Comparison of ENCODE assay signal across 28 mouse cellular contexts in the genomic region with DNA sequence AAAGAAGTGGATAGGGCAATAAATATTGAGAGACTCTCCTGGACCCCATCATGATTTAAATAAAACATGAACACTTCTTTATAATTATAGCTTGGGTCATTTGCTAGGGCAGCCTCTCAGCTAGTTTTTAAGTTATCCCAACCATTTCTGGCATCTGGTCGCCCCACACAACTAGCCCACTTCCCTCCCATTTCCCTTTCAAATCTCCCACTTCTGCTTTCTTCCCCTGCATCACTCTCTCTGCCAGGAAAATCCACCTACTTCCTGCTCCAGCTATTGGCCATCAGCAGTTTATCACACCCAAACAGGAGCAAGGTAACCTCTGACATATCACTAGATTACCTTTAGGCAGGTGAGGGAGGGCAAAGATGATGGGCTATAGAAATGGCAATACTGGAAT.
DNase-seq lines count a peak whose midpoint lies in the region; ATAC-seq and TF ChIP-seq lines count a peak whose summit lies in the region.
"Had no signal": no experiment of that assay in that cellular context is flagged by ENCODE, and none has a peak within 500 bp of the region (broad histone marks: within the 10 kb centered on the region; RNA-seq: fewer than 3 reads in every experiment).

No protein-coding gene starts in this region.

- H3K79me2 ChIP-seq in MEL (ENCODE audit: control insufficient read depth, insufficient read depth, low read length, poor library complexity), result no peaks in the 10 kb centered on the region

- no peak for TF ChIP-seq EP300 in MEL (IDR thresholded peaks at IDR 0.05; ENCODE audit: low read depth in 1 of 2, low read length in 2 of 2)

- no peak for TF ChIP-seq POLR2A in MEL (IDR thresholded peaks at IDR 0.05; ENCODE audit: control insufficient read depth in 1 of 2, insufficient read depth in 1 of 2, low read depth in 1 of 2, low read length in 2 of 2, poor library complexity in 1 of 2)

- no peak for TF ChIP-seq RAD21 in MEL (IDR thresholded peaks at IDR 0.05; ENCODE audit: low read depth, low read length)

- no peak overlapping the region for H3K9ac ChIP-seq in MEL (ENCODE audit: control insufficient read depth, low read depth, low read length, poor library complexity, severe bottlenecking)
- H3K9ac ChIP-seq in forebrain, embryonic 11.5 days (ENCODE audit: low read length), result no peak overlapping the region
- H3K9ac ChIP-seq: embryonic facial prominence, embryonic 13.5 days; embryonic facial prominence, embryonic 15.5 days; forebrain, embryonic 13.5 days; forebrain, embryonic 15.5 days; forebrain, postnatal 0 days had no signal

- 95% methylated on average over 1 of the region's 1 CpGs for WGBS in forebrain, embryonic 11.5 days

- no peaks in the 10 kb centered on the region for H3K9me3 ChIP-seq in MEL (replicated peaks; ENCODE audit: insufficient read depth, low read length)
- H3K9me3 ChIP-seq in forebrain, embryonic 11.5 days (ENCODE audit: control insufficient read depth, low read length), result no peaks in the 10 kb centered on the region
- H3K9me3 ChIP-seq: embryonic facial prominence, embryonic 13.5 days; embryonic facial prominence, embryonic 15.5 days; forebrain, embryonic 10.5 days; forebrain, embryonic 13.5 days; forebrain, embryonic 15.5 days; G1E had no signal

- TF ChIP-seq CTCF in MEL (IDR thresholded peaks at IDR 0.05 in 2 of 3, conservative IDR thresholded peaks at IDR 0.05 in 1 of 3; ENCODE audit: control insufficient read depth in 1 of 3, insufficient read depth in 1 of 3, low read depth in 2 of 3, low read length in 3 of 3, poor library complexity in 1 of 3, severe bottlenecking in 1 of 3), result no peak

- no peak overlapping the region for H3K4me3 ChIP-seq in MEL (ENCODE audit: control insufficient read depth in 1 of 2, insufficient read depth in 1 of 2, low read depth in 2 of 2, low read length in 2 of 2)
- H3K4me3 ChIP-seq in forebrain, embryonic 11.5 days (ENCODE audit: low read depth, low read length), result no peak overlapping the region
- H3K4me3 ChIP-seq: embryonic facial prominence, embryonic 13.5 days; embryonic facial prominence, embryonic 15.5 days; erythroblast, embryonic 14.5 days; forebrain, embryonic 10.5 days; forebrain, embryonic 13.5 days; forebrain, embryonic 15.5 days had no signal

- intact Hi-C loops in gastrocnemius, postnatal 14 days (cut with DNase I; ENCODE audit: low total_unique reads), result no loop called here

- H3K4me2 ChIP-seq in forebrain, embryonic 11.5 days (ENCODE audit: low read depth, low read length, severe bottlenecking), result no peak overlapping the region
- H3K4me2 ChIP-seq: embryonic facial prominence, embryonic 13.5 days; embryonic facial prominence, embryonic 15.5 days; forebrain, embryonic 13.5 days; forebrain, embryonic 15.5 days had no signal

- DNase-seq in MEL (ENCODE audit: low read depth, low spot score) (peak; percentile 21), MEL-GATA-1-ER (ENCODE audit: extremely low read depth, low read depth) (peak; percentile 15)
- DNase-seq in forebrain, embryonic 11.5 days (ENCODE audit: low spot score), result no peak
- DNase-seq in adrenal gland, postnatal 4 days (ENCODE audit: low spot score in 2 of 2), result no peak
- no peak for DNase-seq in gastrocnemius, postnatal 14 days
- DNase-seq: adrenal gland, adult 8-10 months; adrenal gland, postnatal 14 days; adrenal gland, postnatal 36 days; cerebellum, adult 11 months; cerebellum, adult 18-20 months; cerebellum, adult 9-10 months; cerebellum, postnatal 10 days; cerebellum, postnatal 25 days; embryo, embryonic 11 days; forebrain, postnatal 0 days had no signal

- H3K27me3 ChIP-seq in MEL (ENCODE audit: control insufficient read depth in 1 of 2, insufficient read depth in 2 of 2, low read length in 2 of 2), result no peaks in the 10 kb centered on the region
- no peaks in the 10 kb centered on the region for H3K27me3 ChIP-seq in forebrain, embryonic 11.5 days (ENCODE audit: control insufficient read depth, insufficient read depth, low read length)
- H3K27me3 ChIP-seq: CH12.LX; embryonic facial prominence, embryonic 13.5 days; embryonic facial prominence, embryonic 15.5 days; forebrain, embryonic 13.5 days; forebrain, embryonic 15.5 days; Patski had no signal

- H3K36me3 ChIP-seq in MEL (ENCODE audit: control insufficient read depth in 1 of 2, insufficient read depth in 2 of 2, low read length in 2 of 2), result no peaks in the 10 kb centered on the region
- H3K36me3 ChIP-seq in forebrain, embryonic 11.5 days (ENCODE audit: control insufficient read depth, insufficient read depth, low read length), result no peaks in the 10 kb centered on the region
- H3K36me3 ChIP-seq: embryonic facial prominence, embryonic 13.5 days; embryonic facial prominence, embryonic 15.5 days; forebrain, embryonic 10.5 days; forebrain, embryonic 15.5 days; G1E had no signal

- no peak overlapping the region for H3K27ac ChIP-seq in MEL (ENCODE audit: control insufficient read depth, low read depth, low read length)
- no peak overlapping the region for H3K27ac ChIP-seq in forebrain, embryonic 11.5 days (ENCODE audit: low read depth, low read length)
- H3K27ac ChIP-seq: embryonic facial prominence, embryonic 13.5 days; embryonic facial prominence, embryonic 15.5 days; forebrain, embryonic 10.5 days; forebrain, embryonic 13.5 days; forebrain, embryonic 15.5 days had no signal

- peak; percentile 65 for ATAC-seq in granulocyte monocyte progenitor cell, adult 5-6 weeks (replicated peaks; ENCODE audit: poor library complexity, severe bottlenecking)
- ATAC-seq in megakaryocyte progenitor cell, adult 5-6 weeks (replicated peaks; ENCODE audit: poor library complexity), result peak; percentile 76
- no peak for ATAC-seq in forebrain, embryonic 11.5 days (replicated peaks; ENCODE audit: low FRiP score)
- ATAC-seq: activated CD4-positive, CD25-positive, alpha-beta regulatory T cell, adult 4 months; CD4-positive, CD25-positive, alpha-beta regulatory T cell, adult 4 months; forebrain, embryonic 13.5 days; forebrain, embryonic 15.5 days; forebrain, postnatal 0 days; Patski had no signal

- no peaks in the 10 kb centered on the region; a peak in 1 of 4 replicates for H3K4me1 ChIP-seq in MEL (ENCODE audit: control insufficient read depth in 1 of 2, insufficient read depth in 2 of 2, low read length in 2 of 2)
- H3K4me1 ChIP-seq in forebrain, embryonic 11.5 days (replicated peaks; ENCODE audit: control insufficient read depth, insufficient read depth, low read length), result no peaks in the 10 kb centered on the region
- H3K4me1 ChIP-seq: embryonic facial prominence, embryonic 13.5 days; embryonic facial prominence, embryonic 15.5 days; forebrain, embryonic 10.5 days; forebrain, embryonic 13.5 days; forebrain, embryonic 15.5 days had no signal

TF ChIP-seq in MEL, 35 proteins besides CTCF, POLR2A, EP300 and RAD21:
- TF ChIP-seq SMC3 (IDR thresholded peaks at IDR 0.05; ENCODE audit: low read depth, low read length) (no peak), TBP (IDR thresholded peaks at IDR 0.05; ENCODE audit: low read depth, low read length) (no peak)

Comparison
In these comparisons a context has a peak if more than half of its experiments do, and no peak if none do; other contexts are left out.
1. DNase-seq: peak in MEL (single experiment) and MEL-GATA-1-ER (single experiment); none in forebrain, embryonic 11.5 days (single experiment), adrenal gland, postnatal 4 days (0 of 2) and gastrocnemius, postnatal 14 days (single experiment).